Mouse (Mus musculus) megakaryocyte, adult 5-6 weeks (primary cell): ENCODE measurements around the gene Rtl5. TPM values are rescaled to one million over a fixed set of nuclear protein-coding genes. Genes with fewer than 3 reads are reported as not detected.
A peak's percentile ranks its signal among the peaks of the same experiment; 100 is the strongest.

Source experiments
- ATAC-seq: 2 replicates; pipeline ENCODE4 v1.8.0; 2016; ENCODE audit warnings: mild to moderate bottlenecking, inconsistent platforms; ENCODE audit not compliant: poor library complexity, severe bottlenecking
- total RNA-seq, 2 experiments: library from RNA; stranded (forward) in 1 of 2; stranded (reverse) in 1 of 2; fragments of 153-499, 151-499 nt in 1 of 2; fragments of 221-1000, 200-1000 nt in 1 of 2; gene quantifications; 2 replicates each; pipeline versions ENCODE4 v1.2.3 to v1.2.4; 2015 to 2017

Gene Rtl5
- total RNA-seq, 2 experiments from 2014 or later, result 3.3 to 4.0 TPM

DNA sequence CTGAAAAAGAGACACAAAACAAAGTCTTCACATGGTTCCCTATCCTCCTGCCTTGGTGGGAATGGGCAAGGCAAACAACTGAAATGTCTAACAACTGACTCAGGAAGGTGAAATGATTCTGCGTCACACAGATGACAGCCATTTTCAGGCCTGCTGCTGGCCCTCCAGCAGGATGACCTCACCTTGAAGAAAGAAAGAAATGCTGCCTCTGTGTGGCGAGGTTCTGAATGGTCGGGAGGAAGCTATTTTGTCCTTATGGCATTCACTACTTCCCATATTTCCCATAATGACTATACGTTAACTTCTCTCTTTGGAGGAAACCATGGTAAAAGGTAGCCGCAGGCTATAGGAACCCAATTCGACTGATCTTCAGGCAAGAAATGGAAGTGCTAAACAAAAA is 4.0 kb downstream of the Rtl5 start:
- no peak for ATAC-seq

- ATAC-seq, result peak; percentile 38
Measured at GRCm38 (mm10) chrX:102066134-102066533, 5.0 kb downstream of the Rtl5 start.

- ATAC-seq, result peak; percentile 69
Measured at GRCm38 (mm10) chrX:102065213-102065775, 5.8 kb downstream of the Rtl5 start.

- no peak for ATAC-seq
Measured at GRCm38 (mm10) chrX:102064062-102064461, 7.0 kb downstream of the Rtl5 start.

DNA sequence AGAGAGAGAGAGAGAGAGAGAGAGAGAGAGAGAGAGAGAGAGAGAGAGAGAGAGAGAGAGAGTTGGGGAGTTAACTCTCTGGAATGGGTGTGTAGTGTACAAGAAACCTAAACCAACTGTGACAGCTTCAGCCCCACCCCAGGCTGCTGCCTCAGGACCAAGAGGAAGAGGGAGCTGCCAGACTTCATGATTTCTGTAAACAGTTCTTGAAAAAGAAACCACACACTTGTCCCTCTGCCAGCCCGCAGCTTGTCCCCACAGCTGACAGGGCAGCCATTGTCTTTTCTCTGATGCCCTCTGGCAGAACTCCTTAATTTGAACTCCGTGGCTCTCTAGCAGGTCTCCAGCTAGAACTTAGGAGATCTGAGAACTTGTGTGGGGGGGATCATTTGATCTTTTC is 10.2 kb downstream of the Rtl5 start:
- ATAC-seq, result peak; percentile 74

DNA sequence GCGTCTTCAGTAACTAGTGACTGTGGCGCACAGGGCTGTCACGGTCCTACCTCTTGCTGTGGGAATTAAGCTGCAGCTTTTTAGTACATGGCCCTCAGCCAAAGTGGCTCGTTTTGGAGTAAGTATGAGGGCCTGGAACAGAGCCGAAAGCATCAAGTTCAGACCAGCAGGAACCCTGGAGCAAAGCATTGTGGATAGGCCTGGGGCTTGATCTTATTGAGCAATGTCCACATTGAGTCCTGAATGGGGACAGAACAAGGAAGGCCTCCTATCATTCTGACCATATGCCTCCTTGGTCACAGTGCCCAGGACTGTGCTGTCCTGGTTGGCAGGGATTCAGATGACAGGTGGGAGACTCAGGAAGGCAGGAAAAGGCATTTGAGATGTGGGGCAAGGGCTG is 10.9 kb downstream of the Rtl5 start:
- ATAC-seq, result no peak

- peak; percentile 79 for ATAC-seq
Measured at GRCm38 (mm10) chrX:102059437-102059836, 11.7 kb downstream of the Rtl5 start.

DNA sequence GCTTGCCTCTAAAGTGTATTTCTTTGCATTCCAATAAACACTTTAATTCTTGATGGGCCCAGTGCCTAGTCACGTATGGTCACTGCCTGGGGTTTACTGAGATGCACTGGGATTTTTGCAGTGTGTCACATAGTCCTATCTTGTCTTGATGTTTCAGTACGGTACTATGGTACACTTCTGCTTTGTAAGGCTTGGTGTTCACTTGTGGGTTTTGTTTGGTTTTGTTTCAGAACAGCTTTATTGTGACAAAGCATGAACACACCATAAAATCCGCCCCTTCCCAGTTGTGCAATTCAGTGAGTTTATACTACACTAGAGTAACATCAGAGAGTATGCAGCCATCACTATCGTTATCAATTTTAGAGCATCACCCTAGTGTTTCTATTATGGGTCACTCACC is 17.1 kb downstream of the Rtl5 start:
- peak; percentile 66 for ATAC-seq

- ATAC-seq, result peak; percentile 61
Measured at GRCm38 (mm10) chrX:102053371-102053770, 17.7 kb downstream of the Rtl5 start.

DNA sequence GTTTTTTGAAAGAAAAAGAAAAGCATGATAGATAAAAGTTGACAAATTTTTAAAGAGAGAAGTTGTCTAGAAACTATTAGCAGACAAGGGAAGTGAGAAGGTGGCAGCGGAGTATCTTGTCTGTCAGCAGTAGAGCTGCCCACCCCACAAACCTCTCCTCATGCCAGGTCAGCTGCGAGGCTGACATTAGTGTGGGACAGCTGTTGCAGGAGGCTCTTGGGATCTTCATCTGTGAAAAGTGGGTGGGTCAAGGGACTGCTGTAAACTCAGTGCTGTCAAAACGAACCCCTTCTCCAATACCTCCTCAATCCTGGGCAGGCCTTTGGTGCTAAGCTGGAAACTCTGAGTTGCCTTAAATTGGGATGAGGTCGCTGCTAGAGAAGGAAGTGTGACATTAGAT is 19.9 kb downstream of the Rtl5 start:
- 0 out of 2 replicates have a peak, but pooled peaks have one; percentile 11 for ATAC-seq

- ATAC-seq, result peak; percentile 80
Measured at GRCm38 (mm10) chrX:102050552-102050951, 20.6 kb downstream of the Rtl5 start.

DNA sequence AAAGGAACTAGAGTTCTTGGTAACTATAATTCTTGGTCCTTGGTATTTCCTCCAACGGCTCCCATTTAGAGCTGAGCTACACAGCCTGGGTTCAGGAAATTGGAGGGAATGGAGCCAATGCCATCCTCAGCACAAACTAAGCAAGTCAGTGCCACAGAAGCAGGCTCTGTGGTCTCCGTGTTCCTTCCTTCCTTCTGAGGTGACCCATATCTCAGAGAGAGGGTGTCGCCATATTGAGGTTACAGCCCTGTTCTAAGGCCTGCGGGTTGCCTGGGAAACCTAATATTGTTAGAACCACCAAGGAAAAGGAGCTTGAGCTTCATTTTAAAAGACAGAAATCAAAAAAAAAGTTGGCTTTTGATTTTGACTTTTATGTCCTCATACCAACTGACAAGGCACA is 28.7 kb downstream of the Rtl5 start:
- peak; percentile 80 for ATAC-seq

DNA sequence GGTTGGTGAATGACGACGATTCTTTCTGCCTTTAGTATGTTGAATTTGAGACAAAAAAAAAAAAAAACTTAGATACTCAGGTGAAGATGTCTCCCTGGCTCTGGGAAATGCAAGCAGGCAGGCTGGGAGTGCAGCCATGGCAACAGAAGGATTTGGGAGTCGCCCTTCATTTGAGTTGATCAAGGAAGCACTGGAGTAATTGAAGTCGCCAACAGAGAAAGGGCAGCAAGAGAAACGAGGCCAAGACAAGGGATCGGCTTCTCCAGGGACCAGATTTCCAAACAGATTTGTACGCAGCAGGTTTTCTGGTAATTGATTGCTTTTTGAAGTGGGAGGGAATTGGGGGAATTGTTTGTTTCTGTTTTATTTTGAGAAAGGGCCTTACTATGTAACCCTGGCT is 29.5 kb downstream of the Rtl5 start:
- no peak for ATAC-seq

DNA sequence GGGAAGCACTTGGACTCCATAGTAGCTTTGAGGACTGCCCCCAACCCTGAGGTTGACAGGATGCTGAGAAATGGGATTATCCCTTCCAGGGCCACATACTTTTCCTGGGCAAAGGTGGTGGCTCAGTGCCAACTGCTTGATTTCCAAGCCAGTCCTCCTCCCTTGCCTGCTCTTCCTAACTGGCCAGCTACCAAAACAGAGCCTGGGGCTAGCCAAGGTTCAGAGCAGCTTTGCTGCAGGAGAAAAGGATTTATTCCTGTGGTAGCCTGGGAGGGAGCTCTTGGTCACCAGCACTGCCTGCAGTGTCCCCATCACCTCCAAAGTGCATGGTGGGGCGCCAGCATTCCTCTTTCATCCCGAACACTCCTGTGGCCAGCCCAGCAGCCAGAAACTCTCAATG is 33.6 kb downstream of the Rtl5 start:
- no peak for ATAC-seq

- peak; percentile 88 for ATAC-seq
Measured at GRCm38 (mm10) chrX:102036866-102037361, 34.2 kb downstream of the Rtl5 start.

DNA sequence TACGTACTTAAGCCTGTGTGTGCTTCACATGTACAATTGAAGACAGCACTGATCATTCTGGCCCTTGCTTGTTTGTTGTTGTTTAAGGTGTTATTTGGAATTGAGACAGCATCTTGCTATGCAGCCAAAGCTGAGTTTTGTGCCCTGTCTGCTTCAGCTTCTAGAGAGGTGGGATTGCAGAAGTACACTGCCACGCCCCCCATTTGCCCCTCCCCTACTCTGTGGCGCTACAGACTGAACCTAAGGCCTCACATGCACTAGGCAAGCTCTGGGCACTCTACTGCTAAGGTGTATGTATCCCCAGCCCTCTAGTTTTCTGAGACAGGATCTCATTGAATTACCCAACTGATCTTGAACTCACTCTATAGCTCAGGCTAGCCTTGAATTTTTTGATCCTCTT is 35.4 kb downstream of the Rtl5 start:
- no peak for ATAC-seq

- ATAC-seq, result peak; percentile 15
Measured at GRCm38 (mm10) chrX:102033566-102033965, 37.5 kb downstream of the Rtl5 start.

- no peak for ATAC-seq
Measured at GRCm38 (mm10) chrX:102032431-102032830, 38.7 kb downstream of the Rtl5 start.

DNA sequence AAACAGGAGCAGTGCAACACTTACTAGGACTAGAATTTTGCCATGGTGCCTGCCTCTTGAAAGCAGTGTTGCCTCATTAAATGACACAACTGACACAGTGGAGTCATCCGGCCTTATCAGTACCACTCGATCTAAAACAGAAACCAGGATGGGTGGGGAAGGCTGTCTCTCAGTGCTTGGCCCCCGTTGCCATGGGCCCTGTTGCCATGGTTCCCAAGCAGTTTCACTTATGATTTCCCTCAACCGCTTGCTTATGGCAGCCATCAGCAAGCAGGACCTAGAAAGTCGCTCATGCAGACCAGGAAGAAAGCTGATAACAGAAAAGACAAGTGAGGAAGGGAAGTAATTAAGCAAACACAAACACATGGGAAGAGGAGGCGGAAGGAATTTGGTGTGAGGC is 39.3 kb downstream of the Rtl5 start:
- peak; percentile 79 for ATAC-seq

DNA sequence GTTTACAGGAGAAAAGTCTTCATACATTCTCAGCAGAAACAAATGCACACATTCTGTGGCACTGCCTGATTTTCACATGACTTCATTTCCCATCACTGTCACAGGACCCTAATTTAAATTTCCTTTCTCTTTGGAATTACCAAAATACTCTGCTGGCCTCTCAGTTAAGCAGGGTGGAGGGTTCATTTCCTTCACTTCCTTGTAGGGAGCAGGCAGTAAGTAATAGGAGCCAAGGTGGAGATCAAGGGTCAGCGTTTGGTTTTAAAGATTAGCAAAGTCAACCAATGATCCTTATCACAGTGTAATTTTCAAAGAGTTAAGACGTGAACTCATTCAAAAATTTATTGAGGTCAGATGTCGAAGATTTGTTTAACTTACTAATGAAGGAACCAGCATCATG is 46.1 kb downstream of the Rtl5 start:
- ATAC-seq, result no peak

GRCm38 (mm10) chrX:102019471-102020240 is 51.4 kb downstream of the Rtl5 start:
- ATAC-seq, result no peak

DNA sequence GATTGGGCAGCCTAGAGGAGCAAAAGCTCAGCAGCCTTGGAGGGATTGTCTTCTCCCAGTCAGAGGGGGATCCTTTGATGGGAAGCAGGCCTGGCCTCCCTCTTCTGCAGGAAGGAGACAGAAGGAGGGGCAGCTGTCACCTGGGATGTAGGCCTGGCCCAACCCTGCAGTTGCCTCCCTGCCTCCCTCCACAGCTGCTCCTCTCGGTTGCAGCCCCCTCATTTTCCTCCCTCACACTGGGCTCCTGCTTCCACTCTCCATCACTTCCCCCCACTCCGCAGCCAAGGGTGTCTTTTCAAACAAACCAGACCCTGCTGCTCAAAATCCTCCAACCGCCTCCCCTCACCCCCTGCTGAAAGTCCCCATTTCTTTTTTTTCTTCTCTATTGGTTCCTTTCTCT is 52.2 kb downstream of the Rtl5 start:
- no peak for ATAC-seq
